Mouse (Mus musculus) brain, embryonic 14.5 days (tissue): ENCODE measurements around the gene Asb5.

Experiments
- CTCF ChIP-seq: fragments of 200-500 bp; IDR thresholded peaks from 2 replicates; pipeline ENCODE4 v1.5.1; 2012; ENCODE audit warnings: inconsistent platforms, mild to moderate bottlenecking, moderate library complexity, borderline replicate concordance; ENCODE audit not compliant: insufficient read depth, insufficient read length; ENCODE audit errors: extremely low read depth
- POLR2A ChIP-seq: fragments of 200-500 bp; IDR thresholded peaks from 2 replicates; pipeline ENCODE4 v1.6.1; 2012; ENCODE audit warnings: mild to moderate bottlenecking, inconsistent platforms, borderline replicate concordance; ENCODE audit not compliant: poor library complexity, insufficient read depth, insufficient read length, severe bottlenecking; ENCODE audit errors: extremely low read depth

DNA sequence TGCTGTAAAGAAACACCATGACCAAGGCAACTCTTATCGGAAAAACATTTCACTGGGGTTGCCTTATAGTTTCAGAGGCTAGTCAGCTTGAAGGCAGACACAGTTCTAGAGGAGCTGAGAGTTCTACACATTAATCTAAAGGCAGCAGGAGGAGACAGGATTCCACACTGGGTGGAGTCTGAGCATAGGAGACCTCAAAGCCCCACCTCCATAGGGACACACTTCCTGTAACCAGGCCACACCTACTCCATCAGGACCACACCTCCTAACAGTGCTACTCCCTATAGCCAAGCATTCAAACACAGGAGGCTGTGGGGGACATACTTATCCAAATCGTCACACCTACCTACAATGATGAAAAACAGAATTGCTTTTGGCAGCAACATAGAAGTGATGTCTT is 3.8 kb upstream of the Asb5 start:
- no peak for TF ChIP-seq CTCF
- TF ChIP-seq POLR2A, result no peak
